Mouse (Mus musculus): Measurements from ENCODE around the gene Hnrnpdl.
A peak's percentile ranks its signal among the peaks of the same experiment; 100 is the strongest.

The Hnrnpdl gene

DNA sequence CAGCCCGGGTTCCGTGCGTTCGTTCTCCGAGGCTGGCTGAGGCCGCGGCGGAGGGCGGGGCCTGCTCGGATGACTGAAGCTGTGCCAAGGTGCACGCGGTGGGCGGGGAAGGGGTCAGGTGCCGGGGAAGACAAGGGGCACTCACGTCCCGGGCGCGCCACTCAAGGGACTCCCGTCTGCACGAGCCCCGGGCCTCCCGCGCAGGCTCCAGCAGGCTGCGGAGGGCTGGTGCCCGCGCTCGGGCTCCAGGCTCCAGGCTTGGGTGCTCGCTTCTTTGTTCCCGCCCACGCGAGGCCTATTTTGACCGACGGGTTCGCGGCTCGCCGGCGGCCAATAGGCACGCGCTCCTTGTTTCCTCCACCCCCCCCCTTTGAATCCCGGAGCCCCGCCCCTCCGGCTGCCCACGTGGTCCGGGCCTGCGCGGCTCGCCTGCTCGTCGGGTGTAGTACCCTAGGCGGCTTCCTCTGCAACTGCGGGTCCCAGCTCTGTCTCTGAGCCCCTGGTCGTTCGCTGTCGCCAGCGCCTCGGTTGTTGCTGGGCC lies at the start of gene Hnrnpdl, which contains the start of gene Enoph1:
TSS of gene Hnrnpdl (minus strand) at position 63 of the 541 bp plus-strand sequence.
TSS of gene Enoph1 (plus strand) at position 384 of the 541 bp plus-strand sequence.
- peak; percentile 87 to 96 for DNase-seq (ENCODE audit: low spot score in 2 of 2)

DNA sequence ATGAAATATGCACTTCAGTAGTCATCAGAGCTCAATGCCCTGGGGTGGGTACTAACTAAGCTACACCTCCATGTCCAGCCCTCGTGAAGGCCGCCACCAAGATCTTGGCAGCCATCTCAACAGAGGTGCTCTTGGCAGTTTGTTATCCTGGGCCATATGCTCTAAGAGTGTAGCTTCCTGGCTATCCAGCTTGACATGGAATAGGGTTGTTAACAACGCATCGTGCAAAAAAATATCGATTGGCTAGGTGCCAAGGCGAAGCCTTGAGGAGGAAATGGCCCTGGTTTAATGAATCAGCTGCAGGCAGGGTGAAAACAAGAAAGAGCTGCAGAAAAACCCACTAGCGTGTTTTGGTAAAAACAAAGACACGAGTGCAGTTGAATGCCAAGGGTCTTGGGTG lies 45.6 kb upstream of the Hnrnpdl start:
- no peak for DNase-seq (ENCODE audit: low spot score in 2 of 2)

DNA sequence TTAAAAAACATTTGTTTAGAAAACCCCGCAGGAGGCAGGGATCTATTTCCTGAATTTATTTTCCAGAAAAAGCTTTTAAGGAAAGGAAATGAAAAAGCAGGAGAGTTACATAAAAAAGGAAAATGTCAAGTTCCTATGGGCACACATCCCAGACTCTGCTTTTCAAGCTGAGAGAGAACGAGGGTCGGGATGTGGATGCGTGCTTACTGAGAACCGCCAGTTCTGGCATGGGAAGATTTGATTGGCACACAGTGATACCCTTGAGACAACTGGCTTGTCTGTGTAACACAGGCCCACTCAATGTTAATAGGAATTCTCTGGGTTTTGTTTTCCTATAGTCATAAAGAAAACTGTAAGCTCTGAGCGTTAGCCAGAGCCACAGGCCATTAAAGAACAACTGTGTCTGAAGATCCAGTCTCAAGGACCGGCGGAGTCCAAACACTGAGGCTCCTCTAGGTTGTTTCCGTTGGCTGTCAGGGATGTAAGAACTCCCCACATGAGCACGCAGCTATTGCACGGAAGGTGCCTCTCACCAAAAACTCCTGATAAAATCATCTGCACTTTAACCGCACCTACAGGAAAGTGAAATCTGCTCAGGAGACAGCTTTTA lies 44.6 kb upstream of the Hnrnpdl start:
- DNase-seq (ENCODE audit: low spot score in 2 of 2): no peak

DNA sequence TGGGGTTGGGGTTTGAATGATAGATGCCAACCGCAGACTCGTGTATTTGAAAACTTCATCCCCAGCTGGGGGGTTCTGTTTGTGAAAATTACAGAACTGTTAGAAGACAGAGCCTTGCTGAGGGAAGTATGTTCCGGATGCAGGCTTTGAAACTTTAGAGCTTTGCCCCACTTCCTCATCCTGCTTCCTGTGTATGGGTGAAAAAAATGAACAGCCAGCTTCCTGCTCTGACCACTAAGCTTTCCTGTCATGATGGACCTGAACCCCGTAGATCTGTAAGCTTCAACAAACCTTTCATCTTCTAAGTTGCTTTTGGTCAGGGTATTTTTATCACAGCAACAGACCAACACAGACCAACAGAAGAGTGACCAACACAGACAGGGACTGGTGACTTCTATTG lies 42.5 kb upstream of the Hnrnpdl start:
- DNase-seq (ENCODE audit: low spot score in 2 of 2): no peak

DNA sequence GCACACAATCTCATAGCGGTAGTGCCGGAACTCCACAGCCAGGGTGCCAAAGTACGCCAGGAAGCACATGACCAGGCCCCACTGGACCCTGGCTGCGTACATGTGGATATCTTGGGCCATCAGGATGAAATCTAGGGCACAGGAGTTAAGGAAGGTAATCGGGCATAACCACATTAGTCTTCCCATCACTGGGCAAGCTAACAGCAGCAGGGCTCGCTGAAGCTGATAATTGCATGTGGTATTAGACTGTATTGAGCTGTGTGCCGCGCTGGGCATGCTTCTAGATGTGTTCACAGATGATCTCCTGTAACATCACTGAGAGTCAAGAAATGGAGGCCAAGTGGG lies 40.4 kb upstream of the Hnrnpdl start:
- DNase-seq (ENCODE audit: low spot score in 2 of 2): no peak

DNA sequence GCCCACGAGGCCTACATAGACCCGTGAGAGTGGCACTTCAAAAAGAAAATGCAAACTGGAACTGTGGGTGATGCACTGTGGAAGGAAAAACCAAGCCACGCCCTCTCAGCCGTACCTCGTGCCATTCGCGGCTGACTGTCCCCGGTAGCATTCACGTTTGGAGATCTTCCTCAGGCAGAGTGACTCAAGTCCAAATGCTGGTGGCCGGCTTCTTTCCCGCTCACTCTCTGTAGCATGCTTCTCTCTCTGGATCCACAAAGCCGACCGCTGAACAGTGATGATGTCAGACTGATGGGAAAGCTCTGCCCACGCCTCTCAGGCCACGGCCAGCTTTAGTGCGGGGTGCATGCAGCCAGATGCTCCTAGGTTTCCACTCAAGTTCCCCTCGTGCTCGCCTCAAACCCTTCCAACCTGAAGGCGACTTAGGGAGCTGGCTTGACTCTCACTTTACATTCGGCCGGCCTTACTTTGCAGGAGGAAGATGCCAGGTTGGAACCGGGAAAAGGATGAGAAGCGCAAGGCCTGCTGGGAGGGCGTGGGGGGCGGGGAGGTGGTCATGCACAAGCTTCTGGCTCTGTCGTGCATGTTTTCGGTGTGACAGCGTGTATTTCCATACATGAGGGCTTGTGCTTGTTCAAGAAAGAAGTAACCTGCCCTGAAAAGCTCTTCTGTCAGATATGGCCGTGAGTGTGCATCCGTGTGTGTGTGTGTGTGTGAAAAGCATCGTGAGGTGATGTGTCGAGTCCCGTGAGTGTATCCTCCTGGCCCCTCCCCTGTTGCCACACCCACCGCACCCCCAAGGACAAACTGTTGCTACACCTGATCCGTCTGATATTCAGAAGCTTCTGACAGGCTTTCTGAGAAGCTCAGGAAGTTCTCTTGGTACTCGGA lies 39.8 kb upstream of the Hnrnpdl start:
- no peak for DNase-seq (ENCODE audit: low spot score in 2 of 2)

DNA sequence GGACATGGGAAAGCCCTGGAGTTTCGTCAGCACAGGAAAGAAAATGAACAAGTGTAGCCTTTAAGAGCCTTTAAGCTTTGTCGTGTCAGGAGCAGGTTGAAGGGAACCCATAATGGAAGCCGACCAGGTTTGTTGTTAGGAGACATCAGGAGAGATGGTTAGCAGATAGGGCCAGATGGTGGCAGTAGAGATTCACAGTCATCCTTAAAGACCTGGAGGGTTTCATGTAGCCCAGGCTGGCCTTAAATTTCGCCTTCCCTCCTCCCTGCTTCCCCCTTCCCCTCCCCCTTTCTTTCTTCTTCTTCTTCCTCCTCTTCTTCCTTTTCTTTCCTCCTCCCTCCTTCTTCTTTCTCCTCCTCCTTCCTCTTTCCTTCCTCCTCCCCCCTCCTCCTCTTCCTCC lies 35.1 kb upstream of the Hnrnpdl start:
- DNase-seq (ENCODE audit: low spot score in 2 of 2): peak in 1 of 2 experiments; percentile 59

DNA sequence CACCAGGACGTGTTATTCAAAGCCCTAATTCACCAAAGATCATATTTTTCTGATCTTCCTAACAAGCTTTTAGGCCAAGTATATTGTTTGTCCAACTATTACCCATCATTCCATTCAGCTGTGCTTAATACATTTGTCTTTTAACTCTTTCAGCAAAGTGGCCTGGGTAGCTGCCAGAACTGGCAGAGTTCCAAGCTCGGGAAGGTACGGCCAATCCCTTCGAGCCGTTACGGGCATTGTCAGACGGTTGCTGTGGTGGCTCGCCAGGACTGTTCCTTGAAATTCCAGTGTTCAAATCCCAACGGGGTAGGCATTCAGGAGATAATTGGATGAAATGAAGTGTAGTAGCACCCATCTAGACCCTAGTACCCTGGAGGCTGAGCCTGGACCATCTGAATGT lies 33.1 kb upstream of the Hnrnpdl start:
- DNase-seq (ENCODE audit: low spot score in 2 of 2): no peak

DNA sequence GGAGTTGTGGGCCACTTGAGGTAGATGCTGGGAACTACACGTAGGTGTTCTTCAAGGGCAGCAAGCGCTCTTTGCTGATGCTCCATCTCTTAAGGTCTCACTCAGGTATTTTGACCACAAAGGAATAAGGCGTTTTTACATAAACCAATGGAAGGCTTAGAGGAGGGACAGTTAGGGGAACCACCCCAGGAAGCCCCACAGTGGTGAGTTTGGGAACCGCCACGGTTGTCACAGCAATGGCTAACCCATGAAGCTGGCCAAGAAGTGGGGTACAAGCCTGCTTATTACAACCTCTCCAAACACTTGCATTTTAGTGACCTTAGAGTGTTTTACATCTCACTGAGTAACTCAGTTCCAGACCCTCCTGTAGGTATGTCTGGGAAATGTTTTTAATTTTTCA lies 32.1 kb upstream of the Hnrnpdl start:
- no peak for DNase-seq (ENCODE audit: low spot score in 2 of 2)

DNA sequence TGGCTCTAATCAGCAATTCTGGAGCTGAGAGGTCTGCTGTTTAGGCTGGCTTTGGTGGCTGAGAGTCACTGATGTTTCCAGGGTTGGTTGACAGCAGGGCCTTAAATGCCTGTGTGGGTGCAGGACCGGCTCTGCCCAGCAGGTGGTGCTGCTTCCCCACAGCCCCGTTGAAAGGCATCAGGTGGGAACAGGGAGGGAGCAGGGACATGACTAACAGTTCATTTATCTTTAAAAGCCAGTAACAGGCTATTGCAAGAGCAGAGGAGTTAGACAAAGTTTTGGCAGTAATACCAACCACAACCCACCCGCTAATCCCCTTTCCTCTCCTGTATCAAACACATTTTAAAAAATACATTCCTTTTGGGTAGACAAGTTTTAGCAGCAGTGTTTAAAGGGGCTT lies 30.8 kb upstream of the Hnrnpdl start:
- DNase-seq (ENCODE audit: low spot score in 2 of 2): peak; percentile 39 to 89

DNA sequence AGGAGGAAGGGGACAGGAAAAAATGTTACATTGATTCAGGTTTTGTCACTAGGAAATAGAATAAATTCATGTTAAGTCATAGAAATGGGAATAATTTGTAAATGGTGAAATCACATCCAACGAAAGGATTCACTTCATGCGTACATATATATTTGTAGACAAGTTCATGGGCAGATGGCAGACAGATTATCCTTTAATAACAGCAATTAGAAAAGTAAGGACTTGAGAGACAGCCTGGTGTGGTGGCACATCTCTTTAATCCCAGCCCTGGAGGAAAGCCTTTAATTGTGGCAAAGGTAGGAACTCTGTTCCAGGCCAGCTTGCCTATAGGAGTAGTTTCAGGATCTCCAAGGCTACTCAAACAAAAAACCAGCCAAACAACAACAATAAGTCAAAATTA lies 30.1 kb upstream of the Hnrnpdl start:
- no peak for DNase-seq (ENCODE audit: low spot score in 2 of 2)

DNA sequence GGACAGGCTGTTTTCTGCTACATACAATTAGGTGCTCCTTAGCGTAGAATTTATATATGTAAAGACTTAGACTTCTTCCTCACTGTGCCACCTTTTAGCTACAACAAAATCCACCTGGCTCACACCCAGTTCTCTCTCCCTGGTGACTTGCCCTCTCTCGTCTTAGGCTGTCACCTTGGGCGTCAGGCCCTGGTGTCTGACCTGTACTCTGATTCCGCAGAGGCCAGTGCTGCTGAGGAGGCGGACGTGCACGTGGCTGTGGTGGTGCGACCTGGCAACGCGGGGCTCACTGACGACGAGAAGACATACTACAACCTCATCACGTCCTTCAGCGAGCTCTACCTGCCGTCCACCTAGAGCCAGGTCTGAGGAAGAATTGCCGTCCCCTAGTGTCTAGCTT lies 28.1 kb upstream of the Hnrnpdl start:
- no peak for DNase-seq (ENCODE audit: low spot score in 2 of 2)

DNA sequence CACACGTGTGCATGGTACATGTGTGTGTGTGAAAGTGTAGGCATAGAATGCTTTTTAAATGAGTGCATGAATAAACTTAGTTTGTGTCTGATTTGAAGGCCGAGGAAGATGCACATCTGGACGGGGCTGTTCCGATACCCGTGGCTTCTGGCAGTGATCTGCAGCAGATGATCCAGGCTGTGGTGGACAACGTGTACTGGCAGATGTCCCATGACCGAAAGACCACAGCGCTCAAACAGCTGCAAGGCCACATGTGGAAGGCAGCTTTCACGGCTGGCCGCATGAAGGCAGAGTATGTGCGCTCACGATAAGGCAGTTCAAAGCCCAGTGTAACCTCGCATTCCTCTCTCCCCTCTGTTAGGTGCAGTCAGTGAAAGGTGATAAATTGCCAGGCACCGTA lies 21.4 kb upstream of the Hnrnpdl start:
- no peak for DNase-seq (ENCODE audit: low spot score in 2 of 2)

DNA sequence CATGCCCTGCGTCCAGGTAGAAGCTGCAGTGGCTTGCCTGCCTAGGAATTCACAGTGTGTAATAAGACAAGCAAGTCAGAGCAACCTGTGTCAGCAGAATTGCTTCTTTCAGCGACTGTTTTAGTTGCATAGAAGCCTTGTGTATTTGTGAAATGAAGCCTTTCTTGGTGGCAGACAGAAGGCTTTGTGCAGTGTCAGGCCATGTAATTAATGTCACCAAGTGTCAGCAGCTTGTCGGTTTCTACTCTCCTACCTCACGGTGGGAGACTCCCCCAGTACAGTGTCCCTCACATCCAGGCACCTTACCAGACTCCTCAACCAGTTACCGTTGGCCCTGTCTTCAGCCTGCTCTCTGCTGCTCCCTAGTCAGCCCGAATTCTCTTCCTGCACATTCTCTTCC lies 19.9 kb upstream of the Hnrnpdl start:
- no peak for DNase-seq (ENCODE audit: low spot score in 2 of 2)

DNA sequence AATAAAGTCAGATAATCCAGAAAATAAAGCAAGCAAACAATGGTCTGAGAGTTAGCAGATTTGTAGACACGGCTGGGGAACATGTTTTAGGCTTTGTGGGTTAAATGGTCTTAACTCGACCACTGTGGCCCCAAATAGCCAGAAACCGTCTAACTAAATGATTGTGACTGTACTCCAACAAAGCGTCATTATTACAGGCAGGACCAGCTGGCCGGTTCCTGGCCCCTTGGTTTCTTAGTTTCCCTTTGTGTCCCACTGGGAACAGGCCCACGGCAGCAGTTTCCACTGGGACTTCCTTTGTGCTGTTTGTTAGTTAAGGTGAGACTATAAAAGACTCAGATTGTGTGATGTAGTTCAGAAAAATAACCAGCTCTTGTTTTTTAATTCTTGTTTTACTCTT lies 19.3 kb upstream of the Hnrnpdl start:
- DNase-seq (ENCODE audit: low spot score in 2 of 2): no peak

DNA sequence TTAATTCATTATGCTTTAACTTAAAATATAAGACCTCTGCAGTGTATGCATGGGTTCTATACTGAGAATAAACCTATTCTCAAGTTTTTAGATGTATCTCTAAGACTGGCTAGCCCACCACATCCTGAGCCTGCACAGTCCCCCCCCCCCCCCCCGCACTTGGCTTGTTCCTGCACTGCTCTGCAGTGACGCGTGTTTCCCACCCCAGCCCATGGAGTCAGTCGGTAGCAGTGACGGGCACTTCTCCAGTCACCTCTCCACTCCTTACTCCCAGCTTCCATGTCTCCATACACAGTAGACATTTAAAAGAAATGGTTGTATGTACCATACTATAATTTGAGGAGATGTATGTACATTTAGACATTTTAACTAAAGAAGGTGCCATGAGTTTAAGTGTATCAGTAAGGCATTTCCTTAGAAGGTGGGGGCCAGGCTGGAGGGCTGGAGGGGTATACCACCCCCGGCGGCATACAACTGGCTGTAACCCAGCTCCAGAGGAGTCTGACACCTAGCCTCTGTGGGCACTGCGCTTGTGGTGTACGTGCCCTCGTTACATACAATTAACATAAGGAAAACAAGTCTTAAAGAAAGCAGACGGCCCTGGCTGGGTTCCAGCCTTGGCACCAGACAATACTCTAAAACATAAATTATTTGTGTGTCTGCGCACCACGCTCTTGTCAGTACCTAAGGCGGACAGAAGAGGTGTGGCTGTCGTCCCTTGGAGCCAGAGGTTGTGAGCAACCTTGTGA lies 18.2 kb upstream of the Hnrnpdl start:
- no peak for DNase-seq (ENCODE audit: low spot score in 2 of 2)

DNA sequence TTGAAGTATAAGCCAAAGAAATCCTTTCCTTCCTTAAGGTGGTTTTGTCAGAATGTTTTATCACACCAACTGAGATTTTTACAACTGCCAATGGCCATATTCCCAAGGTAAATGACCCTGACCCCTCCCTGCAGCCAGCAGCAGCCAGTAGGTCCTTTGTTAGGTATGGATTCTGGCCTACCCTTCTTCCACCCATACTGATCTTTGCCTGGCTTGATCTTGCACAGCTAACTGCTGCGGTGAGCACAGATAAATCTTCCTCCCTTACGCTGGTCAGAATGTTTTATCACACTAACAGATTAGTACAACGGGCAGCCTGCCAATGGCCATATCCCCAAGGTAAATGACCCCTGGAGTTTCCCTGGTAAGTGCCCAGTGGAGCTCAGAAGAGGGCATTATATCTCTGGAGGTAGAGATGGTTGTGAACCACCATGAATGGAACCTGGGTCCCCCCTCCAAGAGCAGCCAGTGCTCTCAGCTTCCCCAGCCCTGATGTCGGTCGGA lies 16.5 kb upstream of the Hnrnpdl start:
- DNase-seq (ENCODE audit: low spot score in 2 of 2): no peak

DNA sequence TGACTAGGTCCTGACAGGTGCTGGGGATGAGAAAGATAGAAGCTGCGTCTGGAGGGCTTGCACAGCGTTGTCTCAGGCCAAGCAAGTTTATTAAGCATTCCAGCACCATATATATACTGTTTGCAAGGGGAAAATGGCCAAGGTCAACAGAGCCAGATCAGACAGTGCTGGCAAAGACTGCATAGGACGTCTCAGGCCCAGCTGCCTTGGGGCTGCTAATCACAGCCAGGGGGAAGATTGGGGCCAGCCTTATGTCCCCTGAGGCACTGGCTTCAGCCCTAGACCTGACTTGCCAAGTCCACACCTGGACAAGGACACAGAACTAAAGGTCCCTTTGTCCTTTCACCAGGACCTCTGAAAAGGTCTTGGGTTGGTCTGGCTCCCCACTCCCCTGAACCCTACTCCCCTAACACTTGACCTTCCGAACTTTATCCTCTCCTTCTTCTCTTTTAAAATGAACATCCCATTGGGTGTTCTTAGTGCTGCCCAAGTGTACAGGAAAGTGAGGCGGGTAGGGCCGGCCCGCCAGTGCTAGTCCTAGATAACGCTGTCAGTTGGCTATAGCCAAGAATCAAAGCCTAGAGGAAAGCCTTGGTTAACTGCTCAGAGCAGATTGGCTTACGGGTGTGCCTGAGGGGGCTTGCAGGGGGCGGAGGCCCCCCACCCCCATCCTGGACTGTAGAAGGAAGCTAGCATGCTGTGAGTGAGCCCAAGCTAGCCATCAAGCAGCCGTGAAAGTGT lies 15.5 kb upstream of the Hnrnpdl start:
- DNase-seq (ENCODE audit: low spot score in 2 of 2): no peak

DNA sequence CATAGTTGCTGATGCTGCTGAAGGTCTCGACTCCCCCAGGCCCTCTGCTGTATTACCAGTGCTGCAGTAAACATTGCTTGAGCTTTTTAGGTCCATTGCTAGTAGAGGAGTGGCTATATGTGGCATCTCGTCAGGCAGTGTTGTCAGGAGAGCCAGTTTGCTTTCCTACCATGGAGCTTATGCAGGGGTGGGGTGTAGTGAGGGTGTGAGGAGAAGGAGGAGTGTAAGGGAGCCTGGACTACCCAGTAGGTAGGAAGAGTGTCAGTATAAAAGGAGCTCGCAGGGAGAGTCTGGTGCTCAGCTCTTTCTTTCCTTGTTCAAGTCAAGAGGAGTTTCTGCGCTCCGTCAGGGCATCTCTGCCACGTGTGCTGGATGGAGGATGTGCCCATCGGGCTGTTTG lies 13.3 kb upstream of the Hnrnpdl start:
- DNase-seq (ENCODE audit: low spot score in 2 of 2): no peak

DNA sequence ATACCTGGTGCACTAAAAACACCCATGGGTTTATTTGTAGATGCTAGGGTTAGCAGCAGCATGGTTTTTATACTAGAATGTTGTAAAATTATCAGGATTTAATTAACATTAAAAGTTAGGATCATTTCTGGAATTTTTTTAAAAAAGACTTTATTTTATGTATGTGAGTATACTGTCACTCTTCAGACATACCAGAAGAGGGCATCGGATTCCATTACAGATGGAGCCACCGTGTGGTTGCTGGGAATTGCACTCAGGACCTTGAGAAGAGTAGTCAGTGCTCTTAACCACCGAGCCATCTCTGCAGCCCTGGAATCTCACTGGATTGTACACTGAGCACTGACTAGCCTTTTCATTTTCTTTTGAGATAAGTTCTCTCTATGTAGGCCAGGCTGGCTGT lies 10.4 kb upstream of the Hnrnpdl start:
- DNase-seq (ENCODE audit: low spot score in 2 of 2): no peak

DNA sequence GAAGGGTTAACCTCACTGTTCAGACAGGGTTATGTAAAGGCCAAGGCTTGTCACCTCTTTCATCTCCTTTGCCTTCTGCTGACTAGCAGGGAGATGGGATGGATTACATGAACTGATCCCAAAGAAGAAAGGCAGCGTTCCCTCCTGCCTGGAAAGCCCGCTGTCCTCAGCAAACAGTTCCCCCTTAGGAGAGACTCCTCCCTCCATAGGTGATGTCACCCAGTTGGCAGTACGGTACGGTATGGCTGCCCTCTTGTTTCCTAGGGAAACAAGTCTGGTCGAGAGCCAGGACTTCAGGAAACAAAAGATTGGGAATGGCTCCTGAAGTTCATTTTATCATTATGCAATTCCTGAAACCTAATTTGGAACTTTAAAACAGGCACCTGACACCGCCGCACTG lies 8.4 kb upstream of the Hnrnpdl start:
- no peak for DNase-seq (ENCODE audit: low spot score in 2 of 2)

All from left cerebral cortex, adult 9 months (tissue).